Mouse (Mus musculus) limb, embryonic 11.5 days (tissue): ENCODE results near the gene Gpr132. TPM values are rescaled to one million over a fixed set of nuclear protein-coding genes. Genes with fewer than 3 reads are reported as not detected.
"Not testable (repeated sequence)": the region's sequence is repeated elsewhere in the genome, so short reads cannot be mapped to it uniquely, and the experiment has no call there.

Source experiments
- ATAC-seq: fragments of 200-750 bp; cut with Nextera tagmentation; 2 replicates; pipeline ENCODE4 v1.8.0; 2017; ENCODE audit warnings: low read depth; ENCODE audit not compliant: insufficient number of reproducible peaks, low FRiP score, low TSS enrichment
- DNase-seq: peaks from one replicate; pipeline ENCODE4 v3.0.0-alpha.2; 2015; ENCODE audit warnings: low spot score
- H3K27ac ChIP-seq: fragments of 300-500 bp; sonication (generic); replicated peaks from 2 replicates; pipeline ENCODE4 v1.5.1; 2014; ENCODE audit warnings: low read depth, mild to moderate bottlenecking, low read length
- H3K27me3 ChIP-seq: fragments of 300-500 bp; sonication (generic); 2 replicates; pipeline ENCODE4 v1.6.1; 2014; ENCODE audit warnings: mild to moderate bottlenecking, low read length, mixed read lengths; ENCODE audit not compliant: control insufficient read depth, insufficient read depth
- H3K36me3 ChIP-seq: fragments of 300-500 bp; sonication (generic); 2 replicates; pipeline ENCODE4 v1.6.1; 2014; ENCODE audit warnings: mild to moderate bottlenecking, low read length, moderate library complexity, mixed read lengths; ENCODE audit not compliant: control insufficient read depth, insufficient read depth
- H3K4me1 ChIP-seq: fragments of 300-500 bp; sonication (generic); 2 replicates; pipeline ENCODE4 v1.6.1; 2014; ENCODE audit warnings: low read length, mixed read lengths; ENCODE audit not compliant: control insufficient read depth, insufficient read depth
- H3K4me2 ChIP-seq: fragments of 300-500 bp; sonication (generic); 2 replicates; pipeline ENCODE4 v1.6.1; 2014; ENCODE audit warnings: low read depth, mild to moderate bottlenecking, moderate library complexity; ENCODE audit not compliant: severe bottlenecking
- H3K4me3 ChIP-seq: fragments of 300-500 bp; sonication (generic); 2 replicates; pipeline ENCODE4 v1.5.1; 2014; ENCODE audit warnings: low read depth, low read length
- H3K9ac ChIP-seq: fragments of 300-500 bp; sonication (generic); 2 replicates; pipeline ENCODE4 v1.6.1; 2014; ENCODE audit warnings: mild to moderate bottlenecking, low read length
- H3K9me3 ChIP-seq: fragments of 300-500 bp; sonication (generic); 2 replicates; pipeline ENCODE4 v1.6.1; 2016; ENCODE audit warnings: low read length; ENCODE audit not compliant: control insufficient read depth
- whole genome bisulfite sequencing: fragments of 180-500 bp; shearing (Covaris S2); extraction: QIAGEN DNeasy Blood & Tissue Kit; methylation state at CpG from one replicate; pipeline ENCODE4 v1.1.7; 2014; 5-methylcytosine and 5-hydroxymethylcytosine counted together
- polyA plus RNA-seq: library from polyadenylated mRNA; unstranded; fragments of >200 nt; fragmentation: Nextera tagmentation; extraction: Ambion mirVana; gene quantifications from 2 replicates; pipeline ENCODE4 v1.2.1, GENCODE M21; 2014

The Gpr132 gene
- polyA plus RNA-seq, 1 experiment from 2014 or later: not detected

GRCm38 (mm10) chr12:112853050-112853729 is 14.8 kb downstream of the Gpr132 start:
- no peak for ATAC-seq
- WGBS: 78% methylated on average over 11 of the region's 11 CpGs
- no peak overlapping the region for H3K9ac ChIP-seq
- H3K9me3 ChIP-seq: no peaks in the 10 kb centered on the region
- no peak overlapping the region for H3K4me2 ChIP-seq
- no peaks in the 10 kb centered on the region for H3K36me3 ChIP-seq
- no peaks in the 10 kb centered on the region for H3K4me1 ChIP-seq
- H3K27me3 ChIP-seq: no peaks in the 10 kb centered on the region
- no peak overlapping the region for H3K27ac ChIP-seq
- H3K4me3 ChIP-seq: no peak overlapping the region
- no peak for DNase-seq

GRCm38 (mm10) chr12:112851116-112851515 is 16.9 kb downstream of the Gpr132 start:
- H3K9me3 ChIP-seq: no peaks in the 10 kb centered on the region
- ATAC-seq: no peak
- no peak overlapping the region for H3K27ac ChIP-seq

GRCm38 (mm10) chr12:112850344-112850743 is 17.7 kb downstream of the Gpr132 start:
- H3K4me1 ChIP-seq: no peaks in the 10 kb centered on the region
- no peaks in the 10 kb centered on the region for H3K36me3 ChIP-seq
- no peak overlapping the region for H3K27ac ChIP-seq
- H3K9ac ChIP-seq: no peak overlapping the region
- H3K4me3 ChIP-seq: no peak overlapping the region
- H3K4me2 ChIP-seq: no peak overlapping the region
- H3K9me3 ChIP-seq: no peaks in the 10 kb centered on the region
- 86% methylated on average over 9 of the region's 9 CpGs for WGBS
- no peak for DNase-seq
- no peaks in the 10 kb centered on the region for H3K27me3 ChIP-seq
- ATAC-seq: no peak

More at GRCm38 (mm10) chr12:112851116-112851515, 16.9 kb downstream of the Gpr132 start:
- no peaks in the 10 kb centered on the region for H3K27me3 ChIP-seq
- H3K4me2 ChIP-seq: no peak overlapping the region
- no peak overlapping the region for H3K9ac ChIP-seq
- no peaks in the 10 kb centered on the region for H3K4me1 ChIP-seq
- no peaks in the 10 kb centered on the region for H3K36me3 ChIP-seq
- WGBS: 49% methylated on average over 5 of the region's 8 CpGs
- DNase-seq: no peak
- H3K4me3 ChIP-seq: no peak overlapping the region

- H3K9ac ChIP-seq: no peak overlapping the region
- H3K27me3 ChIP-seq: no peaks in the 10 kb centered on the region
- no peaks in the 10 kb centered on the region for H3K4me1 ChIP-seq
- DNase-seq (no peak), ATAC-seq (no peak)
- no peak overlapping the region for H3K4me2 ChIP-seq
- no peak overlapping the region for H3K4me3 ChIP-seq
- no peaks in the 10 kb centered on the region for H3K9me3 ChIP-seq
- WGBS: 85% methylated on average over 11 of the region's 11 CpGs
- no peak overlapping the region for H3K27ac ChIP-seq
- H3K36me3 ChIP-seq: no peaks in the 10 kb centered on the region
Measured at GRCm38 (mm10) chr12:112849235-112850022, 18.6 kb downstream of the Gpr132 start.

- H3K27ac ChIP-seq: no peak overlapping the region
- H3K4me3 ChIP-seq: no peak overlapping the region
- DNase-seq (no peak), ATAC-seq (no peak)
- no peak overlapping the region for H3K4me2 ChIP-seq
- H3K4me1 ChIP-seq: no peaks in the 10 kb centered on the region
- H3K9me3 ChIP-seq: no peaks in the 10 kb centered on the region
- H3K9ac ChIP-seq: no peak overlapping the region
- 94% methylated on average over 2 of the region's 2 CpGs for WGBS
- no peaks in the 10 kb centered on the region for H3K27me3 ChIP-seq
- no peaks in the 10 kb centered on the region for H3K36me3 ChIP-seq
Measured at GRCm38 (mm10) chr12:112847880-112848279, 20.1 kb downstream of the Gpr132 start.

GRCm38 (mm10) chr12:112843803-112844202 is 24.2 kb downstream of the Gpr132 start:
- 16% methylated on average over 3 of the region's 3 CpGs for WGBS
- ATAC-seq: no peak; the same call in 1 of the 2 replicates

GRCm38 (mm10) chr12:112842128-112842527 is 25.9 kb downstream of the Gpr132 start:
- WGBS: 90% methylated on average over 2 of the region's 2 CpGs
- not testable (repeated sequence) for ATAC-seq, H3K9me3 ChIP-seq, DNase-seq, H3K27ac ChIP-seq, H3K4me3 ChIP-seq, H3K4me1 ChIP-seq, H3K27me3 ChIP-seq, H3K36me3 ChIP-seq, H3K9ac ChIP-seq, H3K4me2 ChIP-seq

More at GRCm38 (mm10) chr12:112843803-112844202, 24.2 kb downstream of the Gpr132 start:
- no peaks in the 10 kb centered on the region for H3K4me1 ChIP-seq
- DNase-seq: peak; percentile 90
- H3K9ac ChIP-seq: no peak overlapping the region
- no peak overlapping the region for H3K27ac ChIP-seq
- no peaks in the 10 kb centered on the region for H3K9me3 ChIP-seq
- H3K27me3 ChIP-seq: no peaks in the 10 kb centered on the region
- H3K36me3 ChIP-seq: no peaks in the 10 kb centered on the region
- no peak overlapping the region for H3K4me3 ChIP-seq
- no peak overlapping the region for H3K4me2 ChIP-seq

GRCm38 (mm10) chr12:112841338-112841892 is 26.6 kb downstream of the Gpr132 start:
- not testable (repeated sequence) for ATAC-seq, H3K27ac ChIP-seq, H3K4me1 ChIP-seq, H3K27me3 ChIP-seq, H3K9me3 ChIP-seq, H3K4me3 ChIP-seq, H3K9ac ChIP-seq, H3K36me3 ChIP-seq, DNase-seq, H3K4me2 ChIP-seq
- WGBS: 63% methylated on average over 4 of the region's 4 CpGs
